Mouse (Mus musculus) embryo, embryonic 11 days (tissue): ENCODE measurements at regions not wholly inside any gene's neighbourhood (a gene's known extent, or its start where the extent isn't known, plus 50 kb on each side); places are given as distances from the start of the nearest gene placed in this dataset.
A peak's percentile ranks its signal among the peaks of the same experiment; 100 is the strongest.

Source experiments
- DNase-seq: peaks from one replicate; pipeline ENCODE4 v3.0.0-alpha.2; 2015

DNA sequence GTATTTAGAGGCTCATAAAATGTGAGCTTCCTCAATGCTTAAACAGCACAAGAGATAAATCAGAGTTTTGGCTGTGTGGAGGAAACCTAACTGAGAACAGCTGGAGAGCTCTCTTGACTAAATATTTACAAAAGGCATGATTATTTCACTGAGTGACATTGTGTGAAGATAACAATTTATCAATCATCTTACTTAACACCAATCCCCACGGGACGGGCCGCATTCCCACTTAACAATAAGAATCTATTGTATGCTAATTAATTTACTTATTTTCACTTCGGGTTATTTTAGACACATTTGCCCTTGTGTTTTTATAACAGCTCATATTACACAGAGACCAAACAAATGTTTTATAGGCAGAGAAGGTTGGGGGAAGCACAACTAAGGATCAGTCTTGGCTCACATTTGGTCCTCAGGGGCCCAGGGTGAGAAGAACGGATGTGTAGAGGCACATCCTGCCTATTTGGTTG, 259.7 kb upstream of the Arid1b start:
- DNase-seq: peak; percentile 14

DNA sequence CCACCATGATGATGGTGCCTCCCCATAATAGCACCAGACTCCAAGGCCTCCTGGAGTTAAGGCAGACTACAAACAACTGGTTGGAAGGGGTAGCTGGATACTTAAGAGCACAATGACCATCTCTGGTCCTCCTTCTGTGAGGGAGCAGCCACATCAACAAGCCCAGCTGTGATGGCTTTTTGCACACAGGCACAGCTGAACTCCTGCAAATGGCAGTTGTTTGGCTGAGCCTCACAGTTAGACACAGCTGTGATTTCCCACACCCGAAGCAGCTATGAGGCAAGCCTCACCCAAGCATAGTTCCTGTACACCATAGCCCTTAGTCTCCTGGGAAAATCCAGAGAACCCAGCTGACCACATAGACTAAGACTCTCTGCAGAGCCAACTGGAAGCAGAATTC, 258.9 kb upstream of the Arid1b start:
- no peak for DNase-seq

DNA sequence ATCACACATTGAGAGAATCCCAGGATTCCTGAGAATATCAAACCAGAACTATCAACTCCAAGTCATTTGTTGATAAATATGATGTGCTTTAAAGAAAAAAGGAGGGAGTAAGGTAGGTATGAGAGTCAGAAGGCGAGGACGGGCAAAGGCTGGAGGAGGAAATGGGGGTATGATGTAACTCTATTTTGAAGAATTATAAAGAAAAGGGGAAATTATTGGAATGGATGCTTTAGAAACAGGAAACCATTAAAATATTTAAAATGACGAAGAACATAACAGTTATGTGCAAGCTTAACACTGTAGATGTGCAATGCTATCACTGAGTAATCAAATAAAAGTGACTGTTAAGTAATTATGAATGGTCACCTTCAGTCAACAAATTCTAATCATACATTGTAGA, 257.4 kb upstream of the Arid1b start:
- DNase-seq: no peak

DNA sequence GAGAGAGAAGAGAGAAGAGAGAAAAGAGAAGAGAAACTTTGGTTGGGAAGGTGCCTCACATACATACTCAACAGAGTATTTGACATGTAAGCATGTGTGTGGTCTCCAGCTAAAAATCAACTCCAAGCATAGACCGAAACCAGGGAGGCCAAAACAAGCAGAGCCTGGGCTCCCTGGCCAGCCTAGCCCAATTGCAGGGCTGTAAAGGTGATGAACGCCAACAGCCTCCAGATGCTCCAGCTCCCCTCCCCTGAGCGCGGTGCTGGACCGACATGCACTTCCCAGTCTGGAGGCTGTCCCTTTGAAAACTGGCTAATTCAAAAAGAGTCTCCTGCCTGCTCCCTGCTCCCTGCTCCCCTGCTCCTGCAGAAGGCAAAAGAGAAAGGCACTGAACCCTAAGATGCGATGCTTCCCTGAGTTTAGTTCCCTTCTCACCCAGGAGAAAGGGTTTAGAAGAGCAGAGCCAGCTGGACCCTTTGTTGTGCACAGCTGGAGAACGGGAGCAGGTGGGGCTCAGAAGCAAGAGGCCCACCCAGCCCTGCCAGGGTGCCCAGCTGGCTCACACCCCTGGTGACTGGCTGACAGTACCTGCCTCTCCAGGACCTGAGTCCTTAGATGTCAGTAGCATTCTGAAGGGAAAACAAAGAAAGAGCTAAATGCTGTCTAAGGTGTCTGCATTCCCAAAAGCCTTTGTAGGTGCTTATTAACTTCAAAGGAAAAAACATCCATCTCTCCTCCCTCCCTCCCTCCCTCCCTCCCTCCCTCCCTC, 255.2 kb upstream of the Arid1b start:
- DNase-seq: peak; percentile 20

DNA sequence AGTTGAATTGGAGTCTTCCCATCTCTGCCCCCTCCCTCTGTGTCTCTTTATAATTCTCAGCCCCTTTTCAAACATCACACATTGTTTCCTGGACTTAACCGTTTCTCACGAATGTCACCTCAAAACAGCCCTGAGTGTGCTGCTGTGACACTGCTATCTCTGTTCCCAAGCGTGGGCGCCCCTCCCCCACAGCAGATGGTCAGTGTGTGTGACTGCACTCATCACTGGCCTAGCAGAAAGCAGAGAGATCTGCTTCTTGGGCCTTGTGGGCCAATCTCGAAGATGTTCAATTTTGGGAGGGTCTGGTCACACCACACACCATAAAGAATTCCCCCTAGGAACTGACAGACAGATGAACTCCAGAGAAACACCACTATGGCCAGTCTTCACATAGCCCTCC, 253.3 kb upstream of the Arid1b start:
- DNase-seq: peak; percentile 44

DNA sequence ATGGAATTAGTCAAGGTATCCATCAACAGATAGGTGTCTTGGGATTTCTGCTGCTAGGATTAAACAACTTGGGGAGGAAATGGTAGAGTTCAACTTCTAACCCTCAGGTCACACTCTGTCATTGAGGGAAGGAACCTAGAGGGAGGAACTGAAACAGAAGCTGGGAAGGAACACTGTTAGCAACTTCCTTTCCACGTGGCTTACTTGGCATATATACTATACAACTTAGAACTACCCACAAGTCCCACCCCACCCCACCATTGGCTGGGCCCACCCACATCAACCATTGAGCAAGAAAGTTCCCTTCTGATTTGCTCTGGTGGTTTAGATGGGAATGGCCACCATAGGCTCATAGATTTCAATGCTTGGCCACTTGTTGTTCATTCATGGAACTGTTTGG, 251.8 kb upstream of the Arid1b start:
- DNase-seq: no peak

DNA sequence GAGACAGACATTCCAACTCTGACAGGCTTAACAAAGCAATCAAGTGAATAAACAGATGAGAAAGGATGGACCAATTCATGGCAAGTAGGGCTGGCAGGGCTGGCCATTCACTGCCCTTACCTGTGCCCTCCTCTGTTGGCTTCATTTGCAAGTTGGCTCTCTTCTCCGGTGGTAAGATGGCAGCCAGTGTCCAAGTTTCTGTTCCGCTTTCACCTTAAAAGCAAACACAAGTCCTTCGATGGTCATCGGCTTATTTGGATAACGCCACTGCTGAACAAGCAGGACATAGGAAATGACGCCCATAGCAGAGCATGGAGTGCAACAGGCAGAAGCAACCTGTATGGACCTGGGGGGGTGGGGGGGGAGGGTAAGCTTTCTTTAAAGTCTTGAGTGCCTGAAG, 231.2 kb upstream of the Arid1b start:
- DNase-seq: no peak

DNA sequence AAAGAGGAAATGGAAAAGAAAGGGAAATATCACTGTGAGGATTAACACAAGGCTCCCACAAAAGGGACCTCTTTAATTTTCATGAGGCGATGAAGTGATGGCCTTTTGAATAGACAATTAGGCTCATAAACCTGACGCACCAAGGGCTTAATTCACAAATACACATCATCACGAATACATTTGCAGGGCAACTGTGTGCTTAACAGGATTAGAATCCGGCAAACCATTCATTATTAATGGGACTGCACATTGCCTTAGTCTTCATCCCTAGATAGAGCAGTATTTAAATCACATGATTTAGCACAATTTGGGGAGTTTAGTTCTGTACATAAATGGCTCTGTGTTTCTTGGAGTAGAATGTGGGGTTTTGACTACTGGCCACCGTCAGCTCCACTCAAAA, 228.4 kb upstream of the Arid1b start:
- DNase-seq: no peak

DNA sequence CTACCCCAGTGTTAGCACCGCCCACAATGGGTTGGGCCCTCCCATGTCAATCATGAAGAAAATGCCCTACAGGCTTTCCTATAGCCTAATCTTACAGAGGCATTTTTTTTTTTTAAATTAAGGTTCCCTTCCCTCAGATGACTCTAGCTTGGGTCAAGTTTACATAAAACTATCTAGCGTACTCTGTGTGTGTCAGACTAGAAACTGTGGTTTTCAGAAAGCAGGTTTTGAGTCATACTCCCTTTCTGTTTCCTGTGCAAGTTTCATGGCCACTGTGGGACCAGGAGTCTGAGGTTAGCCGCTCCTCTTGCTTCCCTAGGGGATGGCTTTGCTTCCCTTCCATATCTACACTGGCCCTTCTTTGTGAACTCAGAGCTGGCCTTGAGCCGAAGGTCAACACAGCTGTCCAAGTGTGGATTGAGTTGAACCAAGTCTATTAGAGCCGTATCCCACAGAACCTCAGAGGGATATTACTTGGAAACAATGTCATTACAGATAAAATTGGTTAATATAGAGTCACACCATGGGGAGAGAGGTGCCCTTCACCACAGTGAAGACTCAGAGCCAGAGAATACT, 226.1 kb upstream of the Arid1b start:
- no peak for DNase-seq

DNA sequence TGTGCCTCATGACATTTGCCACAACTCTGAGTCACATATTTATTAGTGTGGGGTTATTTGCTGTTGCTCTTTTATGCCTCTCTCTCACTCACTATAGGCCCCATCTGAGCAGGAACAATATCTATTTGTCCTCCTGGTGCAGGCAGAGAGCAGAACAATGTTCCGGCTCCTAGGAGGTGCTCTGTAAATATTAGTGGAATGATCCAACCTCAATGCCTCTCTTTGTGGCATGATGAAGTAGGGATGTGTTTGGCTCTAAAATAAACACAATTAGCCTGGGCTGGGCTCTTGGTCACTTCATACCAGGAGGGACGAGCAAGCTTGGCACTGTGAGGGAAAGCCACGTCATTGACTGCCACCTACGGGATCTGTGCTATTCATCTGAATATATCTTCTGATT, 224.8 kb upstream of the Arid1b start:
- DNase-seq: no peak

DNA sequence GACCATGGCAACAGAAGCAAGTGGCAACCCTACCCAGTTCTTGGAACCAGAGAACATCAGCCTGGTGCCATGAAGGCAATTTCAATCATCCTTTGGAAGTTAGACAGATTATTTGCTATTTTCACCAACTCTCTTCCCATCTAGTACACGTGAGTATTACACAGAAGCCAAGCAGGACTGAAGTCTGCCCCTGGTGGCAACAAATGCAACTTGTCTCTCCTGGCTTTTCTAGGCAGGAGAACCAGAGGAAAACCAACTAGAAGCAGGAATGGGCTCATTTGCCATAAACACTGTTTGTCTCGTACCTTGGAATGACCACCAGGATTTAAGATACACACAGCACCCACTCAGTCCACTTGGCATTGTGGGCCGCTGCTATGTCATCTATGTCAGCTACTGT, 224.1 kb upstream of the Arid1b start:
- peak; percentile 13 for DNase-seq

DNA sequence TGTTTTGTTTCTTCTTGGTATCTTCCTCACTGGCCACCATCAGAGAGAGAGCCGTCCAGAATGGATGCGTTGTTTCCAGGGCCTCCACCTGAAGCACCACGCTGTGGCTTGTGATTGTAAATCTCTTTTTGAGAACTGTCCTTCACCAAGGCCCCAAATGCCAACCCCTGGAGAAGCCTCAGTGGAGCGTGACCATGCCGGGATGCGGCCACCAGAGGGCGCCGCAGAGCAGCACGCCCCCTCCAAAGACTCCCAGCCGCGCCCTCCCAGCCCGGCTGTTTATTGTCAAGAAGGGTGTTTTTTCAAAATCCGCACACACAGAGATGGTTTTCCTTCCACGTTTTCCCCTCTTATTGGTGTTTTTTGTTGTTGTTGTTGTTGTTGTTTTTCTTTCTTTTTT, 216.0 kb upstream of the Arid1b start:
- DNase-seq: peak; percentile 85

DNA sequence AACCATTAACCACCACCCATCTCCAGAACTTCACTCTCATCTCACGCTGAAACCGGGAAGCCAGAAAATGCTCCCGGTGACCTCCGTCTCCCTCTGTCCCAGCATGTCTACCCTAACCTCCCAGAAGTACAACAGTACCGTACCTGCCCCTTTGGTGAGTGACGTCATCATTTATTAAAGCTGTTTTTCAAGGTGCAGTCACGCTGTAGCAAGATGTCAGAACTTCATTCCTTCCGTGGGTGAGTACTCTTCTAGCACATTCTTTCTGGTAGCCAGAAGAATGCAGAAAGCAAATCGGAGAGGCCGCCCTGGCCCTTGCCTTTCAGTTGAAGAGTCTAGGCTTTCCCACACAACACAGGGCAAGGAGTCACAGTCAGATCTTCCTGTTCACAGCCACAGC, 215.1 kb upstream of the Arid1b start:
- DNase-seq: no peak

DNA sequence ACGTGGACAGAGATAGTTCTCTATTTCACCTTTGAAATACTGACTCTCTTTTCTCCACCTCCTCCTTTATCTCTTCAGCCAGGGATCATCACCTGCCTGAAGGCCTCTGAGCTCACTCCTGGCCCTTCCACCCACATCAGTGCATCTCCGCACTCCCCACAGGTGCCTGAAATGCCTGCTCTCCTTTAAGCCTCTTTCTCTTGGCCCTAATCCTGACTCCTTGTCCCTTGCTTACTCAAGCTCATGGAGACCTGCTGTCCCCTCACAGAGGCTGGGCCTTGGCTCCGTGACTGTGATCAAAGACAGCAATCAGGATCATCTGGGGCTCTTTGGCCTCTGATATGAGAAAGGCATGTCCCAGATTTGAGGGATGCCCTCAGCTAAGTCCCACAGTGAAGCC, 212.5 kb upstream of the Arid1b start:
- no peak for DNase-seq

DNA sequence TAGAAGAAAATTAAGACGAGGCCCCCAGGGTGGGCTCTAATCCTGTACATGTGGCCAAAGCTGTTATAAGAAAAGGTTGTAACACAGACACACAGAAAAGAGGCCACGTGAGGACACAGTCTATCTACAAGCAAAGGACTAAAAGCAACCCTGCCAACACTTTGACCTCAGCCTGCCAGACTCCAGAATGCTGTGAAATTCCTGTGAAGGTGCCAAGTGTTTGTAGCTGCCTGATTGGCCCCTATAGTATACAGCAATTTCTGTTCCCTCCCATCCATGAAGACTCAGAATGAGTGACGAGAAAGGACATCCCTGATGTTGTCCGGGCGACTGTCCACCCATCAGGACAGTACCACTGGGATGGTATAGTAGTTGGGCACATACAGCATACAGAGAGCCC, 209.8 kb upstream of the Arid1b start:
- DNase-seq: no peak

DNA sequence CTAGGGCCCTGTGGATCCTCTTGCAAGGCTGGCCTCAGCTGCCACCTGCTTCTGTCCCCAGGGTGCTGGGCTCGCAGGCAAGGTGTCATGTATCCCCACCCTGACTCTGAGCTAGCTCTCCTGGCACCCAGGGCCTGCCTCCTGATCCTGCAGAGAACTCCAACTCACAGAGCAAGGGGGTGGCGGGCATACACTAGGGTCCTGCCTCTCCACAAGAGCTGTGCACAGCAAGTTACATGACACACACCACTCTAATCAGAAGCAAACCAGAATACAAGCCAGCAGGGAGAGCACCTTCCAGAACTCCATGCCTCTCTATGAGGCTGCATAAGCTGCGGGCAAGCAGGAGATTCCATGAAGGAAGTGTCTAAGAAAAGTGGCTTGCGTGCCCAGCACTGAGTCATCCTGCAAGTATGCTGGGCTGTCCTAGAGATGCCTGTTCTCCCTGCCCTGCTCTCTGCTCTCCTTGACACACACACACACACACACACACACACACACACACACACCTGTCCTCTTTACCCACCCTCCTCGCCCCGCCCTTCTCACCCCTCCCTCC, 208.8 kb upstream of the Arid1b start:
- no peak for DNase-seq

DNA sequence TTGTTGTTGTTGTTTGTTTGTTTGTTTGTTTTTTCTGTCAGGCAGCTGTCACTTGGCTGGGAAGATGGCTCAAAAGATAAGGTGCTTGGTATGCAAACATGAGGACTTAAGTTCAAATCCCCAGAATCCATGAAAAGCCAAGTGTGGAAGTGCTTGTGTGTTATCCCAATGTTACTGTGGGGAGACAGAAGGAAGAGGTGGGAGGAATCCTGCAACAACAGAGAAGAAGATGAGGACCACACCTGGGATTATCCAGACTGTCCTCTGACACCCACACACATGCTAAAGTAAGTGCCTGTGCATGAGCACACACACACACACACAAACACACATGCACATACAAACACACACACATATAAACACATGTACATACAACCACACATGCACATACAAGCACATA, 207.6 kb upstream of the Arid1b start:
- DNase-seq: no peak

DNA sequence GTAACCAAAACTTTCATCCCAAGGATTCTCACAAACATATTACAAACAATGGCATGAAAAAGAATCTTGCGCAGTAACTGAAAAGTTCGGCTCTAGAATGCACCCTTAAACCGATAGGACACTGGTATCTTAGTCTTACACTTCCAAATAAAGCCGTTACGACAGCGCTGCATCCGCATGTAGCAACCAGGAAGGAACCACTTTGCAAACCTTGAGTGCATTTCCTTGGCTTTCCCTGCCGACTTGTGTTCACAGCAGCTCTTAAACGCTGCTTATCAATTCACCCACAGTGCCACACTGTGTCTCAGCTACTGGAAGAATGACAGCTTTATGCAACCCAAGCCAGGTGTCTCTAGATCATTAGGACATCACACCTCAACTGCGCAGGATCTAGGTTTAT, 202.3 kb upstream of the Arid1b start:
- no peak for DNase-seq

DNA sequence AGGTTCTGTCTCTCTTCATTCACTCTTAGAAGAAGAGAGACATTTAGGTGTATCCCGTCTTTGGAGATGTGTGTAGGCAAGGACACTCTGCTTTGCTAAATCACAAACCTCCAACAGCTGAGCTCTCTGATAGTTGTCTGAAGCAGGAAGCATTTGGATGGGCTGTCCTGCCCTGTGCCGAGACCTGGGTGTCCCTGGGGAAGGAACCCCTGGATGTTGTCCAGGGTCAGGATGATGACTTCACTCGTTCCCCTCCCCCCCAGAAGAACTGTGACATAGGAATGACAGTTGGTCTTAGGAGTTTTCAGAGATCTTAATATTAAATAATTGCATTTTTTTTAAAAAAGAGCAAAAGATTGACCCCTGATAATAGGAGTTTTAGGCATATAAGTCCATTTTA, 197.9 kb upstream of the Arid1b start:
- DNase-seq: no peak

DNA sequence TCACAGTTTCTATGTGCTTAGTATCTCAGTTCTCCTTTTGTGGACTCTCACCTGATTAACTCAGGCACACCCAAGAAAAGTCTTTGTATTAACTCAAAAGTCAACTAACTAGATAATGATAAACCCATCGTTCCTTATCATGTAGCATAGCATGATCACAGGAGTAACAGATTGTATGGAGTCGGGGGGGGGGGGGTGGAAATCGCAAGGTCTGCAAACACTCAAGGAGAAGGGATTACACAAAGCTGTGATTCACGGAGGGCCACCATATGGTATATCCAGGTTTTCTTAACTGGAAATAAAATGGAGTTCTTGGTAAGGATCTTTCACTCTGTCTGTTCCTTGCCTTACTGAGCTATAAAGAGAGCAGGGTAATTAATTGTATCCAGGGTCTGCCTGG, 190.1 kb upstream of the Arid1b start:
- DNase-seq: no peak

DNA sequence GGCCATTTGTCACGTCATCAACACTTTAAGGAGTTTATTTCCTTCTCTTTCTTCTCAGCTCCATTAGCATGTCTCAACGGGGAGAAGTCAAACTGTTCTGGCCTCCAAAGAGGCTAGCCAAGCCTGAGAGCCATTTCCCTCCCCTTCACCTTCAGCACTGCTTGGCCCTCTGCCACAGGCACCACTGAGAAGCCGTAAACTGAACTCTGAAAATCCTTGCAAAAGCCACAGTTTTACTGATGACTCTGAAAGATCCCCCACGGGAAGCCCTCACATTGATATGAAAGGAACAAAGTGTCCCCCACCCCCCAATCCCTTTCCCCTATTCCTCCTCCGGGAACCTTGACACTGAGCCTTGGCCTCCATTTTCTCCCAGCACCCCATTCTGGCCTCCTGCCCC, 188.1 kb upstream of the Arid1b start:
- DNase-seq: no peak

DNA sequence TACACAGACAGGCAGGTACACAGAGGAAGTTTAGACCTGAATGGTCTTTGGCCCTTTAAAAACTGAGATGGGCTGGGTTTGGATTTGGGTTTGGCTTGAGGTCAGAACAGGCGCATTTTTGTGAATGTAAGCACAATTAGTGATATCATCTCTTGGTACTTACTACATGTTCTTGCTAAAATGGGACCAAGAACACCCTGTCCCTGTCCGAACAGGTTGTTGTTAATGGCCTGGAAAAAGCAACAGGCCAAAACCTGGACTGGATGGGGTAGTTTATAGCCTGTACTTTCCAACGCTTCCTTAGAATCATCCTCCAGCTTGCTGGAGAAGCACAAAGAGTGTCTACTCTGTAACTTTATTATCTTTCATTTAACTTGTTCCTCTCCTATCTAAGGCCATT, 185.2 kb upstream of the Arid1b start:
- no peak for DNase-seq

DNA sequence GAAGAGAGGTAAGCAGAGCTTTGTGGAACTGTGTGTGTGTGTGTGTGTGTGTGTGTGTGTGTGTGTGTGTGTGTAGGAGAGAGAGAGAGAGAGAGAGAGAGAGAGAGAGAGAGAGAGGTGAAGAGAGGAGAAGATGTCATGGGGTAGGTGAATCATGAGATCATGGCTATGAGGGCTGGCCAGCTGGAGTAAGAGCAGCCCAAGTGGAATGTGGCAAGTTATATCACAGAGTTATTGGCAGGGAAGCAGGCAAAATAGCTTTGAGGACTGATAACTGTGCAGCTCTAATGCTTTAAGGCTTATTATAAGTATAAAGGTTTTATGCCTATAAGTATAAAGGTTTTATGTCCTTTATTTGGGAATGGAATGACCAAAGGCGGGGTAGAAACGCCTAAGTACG, 180.9 kb upstream of the Arid1b start:
- DNase-seq: no peak

DNA sequence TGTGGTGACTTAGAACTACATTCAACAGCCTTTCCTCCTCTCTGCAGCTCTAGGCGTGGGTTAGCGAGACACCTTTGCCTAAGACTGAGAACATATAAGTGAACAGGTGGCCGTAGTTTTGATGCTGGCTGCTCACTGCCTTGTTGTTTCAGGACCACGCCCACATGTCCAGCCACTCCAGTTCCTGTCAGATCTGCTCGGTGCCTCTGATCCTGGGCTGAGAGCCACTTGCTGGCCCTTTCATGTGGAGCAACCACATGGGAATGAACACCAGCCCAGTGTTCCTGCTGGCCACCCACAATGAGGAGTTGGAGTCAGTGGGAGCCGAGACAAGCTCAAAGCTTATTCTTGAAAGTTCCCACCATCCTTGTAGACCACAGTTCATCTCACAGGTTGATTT, 180.5 kb upstream of the Arid1b start:
- DNase-seq: no peak
